Mouse (Mus musculus): ENCODE data around the gene Gla.

DNA sequence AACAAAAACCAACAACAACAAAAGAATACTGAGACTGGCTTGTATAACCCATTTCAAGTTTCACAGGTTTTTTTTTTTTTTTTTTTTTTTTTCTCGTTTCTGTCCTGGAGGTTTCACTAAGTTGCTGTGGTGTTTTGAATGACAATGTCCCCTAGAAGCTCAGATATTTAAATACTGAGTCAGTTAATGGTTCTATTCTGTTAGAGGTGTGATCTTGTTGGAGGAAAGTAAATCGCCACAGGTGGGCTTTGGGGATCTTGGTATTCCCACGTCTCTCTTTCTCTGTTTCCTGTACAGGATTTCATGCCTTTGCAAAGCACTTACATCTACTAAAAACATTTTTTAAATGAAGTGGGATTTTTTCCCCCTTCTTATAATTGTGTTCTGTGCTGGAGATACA is 34.2 kb upstream of the Gla start:
- TF ChIP-seq CTCF (IDR thresholded peaks at IDR 0.05; ENCODE audit: low read depth) (no peak), EP300 (IDR thresholded peaks at IDR 0.05; ENCODE audit: low read depth) (no peak)

All from heart, postnatal 0 days (tissue).